Mouse (Mus musculus): Measurements from ENCODE around the gene Pkm. TPM values are rescaled to one million over a fixed set of nuclear protein-coding genes. Genes with fewer than 3 reads are reported as not detected.

Gene Pkm
- polyA plus RNA-seq (2014; fragmentation: Nextera tagmentation; extraction: Ambion mirVana), result 1,005 and 1,158 TPM in 2 replicates

DNA sequence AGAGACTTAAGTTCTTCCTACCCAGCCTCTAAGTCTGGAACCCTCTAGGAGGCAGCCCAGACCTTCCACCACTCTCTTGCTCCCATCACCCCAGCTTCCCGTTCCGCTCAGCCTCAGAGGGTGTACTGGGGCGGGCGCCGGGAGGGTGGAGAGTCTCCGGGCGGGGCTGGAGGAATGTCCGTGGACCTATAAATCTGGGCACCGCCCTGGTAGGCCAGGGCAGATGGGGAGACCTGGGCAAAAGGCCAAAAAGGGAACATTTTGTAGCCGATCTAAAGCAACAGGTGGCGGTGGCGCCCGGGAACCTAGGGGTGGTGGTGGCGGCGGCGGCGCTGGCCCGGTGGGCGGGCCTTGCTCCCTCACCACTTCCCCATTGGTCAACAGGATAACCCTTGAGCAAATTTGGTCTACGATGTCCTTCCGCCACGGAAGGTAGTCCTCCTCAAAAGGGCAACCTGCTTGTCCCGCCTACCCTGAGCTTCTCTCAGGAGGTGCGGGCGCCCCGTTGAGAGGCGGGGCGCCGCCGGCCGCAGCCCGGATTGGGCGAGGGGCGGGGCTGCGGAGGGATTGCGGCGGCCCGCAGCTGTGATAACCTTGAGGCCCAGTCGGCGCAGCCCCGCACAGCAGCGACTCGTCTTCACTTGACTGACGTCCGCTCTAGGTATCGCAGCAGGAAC, at the start of gene Pkm:
TSS of gene Pkm (plus strand) at position 411 of the 677 bp plus-strand sequence.
- Histone ChIP-seq H3K36me3 (ENCODE audit: control insufficient read depth, insufficient read depth, low read length) (peaks cover 20% of the 10 kb centered on the region), H3K27ac (replicated peaks; ENCODE audit: low read depth, low read length) (peak within 1 kb of the TSS; percentile 98), H3K9me3 (ENCODE audit: control insufficient read depth, low read length) (no peaks in the 10 kb centered on the region), H3K4me1 (ENCODE audit: control insufficient read depth, insufficient read depth, low read length) (peaks cover 34% of the 10 kb centered on the region), H3K4me2 (ENCODE audit: low read depth, low read length) (peak within 1 kb of the TSS; percentile 62), H3K4me3 (ENCODE audit: low read depth, low read length) (peak within 1 kb of the TSS; percentile 85), H3K27me3 (replicated peaks; ENCODE audit: control insufficient read depth, insufficient read depth, low read length) (no peaks in the 10 kb centered on the region), H3K9ac (ENCODE audit: low read depth, low read length) (peak within 1 kb of the TSS; percentile 93)
- 0% methylated on average over 32 of the region's 46 CpGs for WGBS
- ATAC-seq (ENCODE audit: low read depth), result peak; percentile 92
- DNase-seq (ENCODE audit: low spot score), result peak; percentile 99

DNA sequence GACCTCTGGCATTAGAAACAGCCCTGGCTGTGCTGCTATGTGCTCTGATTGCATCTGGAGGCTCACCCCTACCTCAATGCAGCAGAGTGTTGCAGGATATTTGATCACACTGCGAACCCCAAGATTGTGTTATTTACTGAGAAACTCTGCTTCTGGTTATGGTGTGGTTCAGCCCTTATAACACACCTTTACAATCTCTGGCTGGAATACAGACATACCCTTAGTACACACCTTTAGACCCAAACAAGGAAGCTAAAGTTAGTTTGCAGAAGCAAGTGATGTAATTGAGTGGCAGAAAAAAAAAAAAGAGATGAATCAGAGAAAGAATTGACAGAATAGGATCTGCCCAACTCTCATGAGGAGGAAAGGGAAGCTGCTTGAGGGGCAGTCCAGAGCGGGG, 45.2 kb upstream of the Pkm start:
- Histone ChIP-seq H3K4me3 (ENCODE audit: low read depth, low read length) (no peak overlapping the region), H3K27ac (replicated peaks; ENCODE audit: low read depth, low read length) (no peak overlapping the region), H3K9me3 (ENCODE audit: control insufficient read depth, low read length) (no peaks in the 10 kb centered on the region), H3K4me2 (ENCODE audit: low read depth, low read length) (no peak overlapping the region), H3K9ac (ENCODE audit: low read depth, low read length) (no peak overlapping the region), H3K4me1 (ENCODE audit: control insufficient read depth, insufficient read depth, low read length) (no peaks in the 10 kb centered on the region), H3K27me3 (replicated peaks; ENCODE audit: control insufficient read depth, insufficient read depth, low read length) (no peaks in the 10 kb centered on the region), H3K36me3 (ENCODE audit: control insufficient read depth, insufficient read depth, low read length) (no peaks in the 10 kb centered on the region)
- no peak for DNase-seq (ENCODE audit: low spot score)
- WGBS, result 88% methylated on average over 2 of the region's 2 CpGs
- no peak for ATAC-seq (ENCODE audit: low read depth)

DNA sequence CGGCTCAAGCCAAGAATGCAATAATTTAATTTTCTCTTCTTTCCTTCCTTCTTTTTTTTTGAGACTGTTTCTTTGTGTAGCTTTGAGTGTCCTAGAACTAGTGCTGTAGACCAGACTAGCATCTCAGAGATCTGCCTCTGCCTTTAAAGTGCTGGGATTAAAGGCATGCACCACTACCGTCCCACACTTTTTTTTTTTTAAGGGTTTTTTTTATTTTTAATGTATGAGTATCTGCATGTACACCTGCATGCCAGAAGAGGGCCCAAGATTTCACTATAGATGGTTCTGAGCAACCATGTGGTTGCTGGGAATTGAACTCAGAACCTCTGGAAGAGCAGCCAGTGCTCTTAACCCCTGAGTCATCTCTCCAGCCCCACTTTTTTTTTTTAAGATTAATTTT, 40.4 kb upstream of the Pkm start:
- H3K4me1 ChIP-seq (ENCODE audit: control insufficient read depth, insufficient read depth, low read length), result peaks cover 11% of the 10 kb centered on the region
- no peak overlapping the region for H3K27ac ChIP-seq (replicated peaks; ENCODE audit: low read depth, low read length)
- ATAC-seq (ENCODE audit: low read depth), result no peak
- no peaks in the 10 kb centered on the region for H3K27me3 ChIP-seq (replicated peaks; ENCODE audit: control insufficient read depth, insufficient read depth, low read length)
- H3K4me3 ChIP-seq (ENCODE audit: low read depth, low read length), result no peak overlapping the region
- DNase-seq (ENCODE audit: low spot score), result no peak
- H3K36me3 ChIP-seq (ENCODE audit: control insufficient read depth, insufficient read depth, low read length), result no peaks in the 10 kb centered on the region
- WGBS, result 69% methylated on average over 2 of the region's 2 CpGs
- H3K9ac ChIP-seq (ENCODE audit: low read depth, low read length), result no peak overlapping the region
- no peak overlapping the region for H3K4me2 ChIP-seq (ENCODE audit: low read depth, low read length)
- H3K9me3 ChIP-seq (ENCODE audit: control insufficient read depth, low read length), result no peaks in the 10 kb centered on the region

DNA sequence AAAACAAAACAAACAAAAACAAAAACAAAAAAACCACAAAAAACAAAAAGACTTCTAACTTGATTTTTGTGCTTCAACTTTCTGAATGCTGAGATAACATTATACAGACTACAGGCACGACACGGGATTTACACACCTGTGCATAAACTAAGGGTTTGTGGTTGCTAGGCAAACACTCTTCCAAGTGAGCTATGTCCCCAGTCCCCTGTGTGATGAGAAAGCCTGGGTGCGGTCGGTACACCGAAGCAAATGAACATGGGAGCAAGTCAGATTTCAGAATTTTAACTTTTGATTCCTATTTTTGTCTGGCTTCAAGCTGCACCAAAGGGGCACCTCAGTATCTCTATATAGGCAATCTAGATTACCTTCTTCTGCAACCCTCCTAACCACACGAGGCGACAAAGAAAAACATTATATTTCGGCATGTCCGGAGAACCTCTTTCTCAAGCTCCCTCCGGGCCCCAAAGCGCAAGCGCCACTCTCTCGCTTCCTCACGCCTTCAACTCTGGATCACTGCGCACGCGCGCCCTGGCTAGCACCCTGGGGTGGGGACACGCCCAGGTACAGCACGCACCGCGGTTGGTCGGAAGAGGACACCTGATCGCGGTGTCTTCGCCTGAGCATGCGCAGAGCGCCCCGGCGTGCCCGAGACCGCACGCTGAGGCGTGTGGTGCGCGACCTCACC, 39.4 kb upstream of the Pkm start, which contains the start of gene Parp6:
TSS of gene Parp6 (plus strand) at position 663 of the 685 bp plus-strand sequence.
- 1% methylated on average over 23 of the region's 36 CpGs for WGBS
- ATAC-seq (ENCODE audit: low read depth), result peak; percentile 99

DNA sequence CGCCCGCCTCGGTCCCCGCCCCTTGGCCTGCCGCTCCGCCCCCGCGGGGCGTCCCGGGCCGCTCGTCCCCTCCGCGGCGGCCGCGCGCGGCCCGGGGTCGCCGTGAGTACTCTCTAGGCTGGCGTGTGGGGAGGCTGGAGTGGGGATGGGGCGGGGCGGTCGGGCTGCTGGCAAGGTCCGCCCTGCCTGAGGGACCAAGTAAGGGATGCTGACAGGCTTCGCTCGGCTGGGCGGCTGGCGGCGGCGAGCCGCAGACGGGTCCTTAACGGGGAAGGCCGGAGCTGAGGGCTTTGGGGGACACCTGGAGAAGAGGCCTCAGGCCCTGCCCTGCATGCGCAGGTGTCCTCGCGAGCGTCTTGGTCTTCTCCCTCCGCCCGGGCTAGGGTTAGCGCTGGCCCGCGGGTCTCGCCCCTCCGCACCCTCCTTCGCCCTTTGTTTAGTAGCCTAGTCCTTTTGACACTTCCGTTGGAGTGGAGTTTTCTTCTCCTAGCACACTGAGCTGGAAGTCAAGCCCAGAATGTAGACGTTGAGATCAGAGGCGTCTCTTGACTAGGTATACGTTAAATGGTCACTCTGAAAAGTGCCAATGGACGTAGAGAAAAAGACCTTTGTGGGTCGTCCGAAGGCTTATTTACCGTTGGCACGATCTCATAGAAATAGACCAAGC, 38.7 kb upstream of the Pkm start:
- H3K36me3 ChIP-seq (ENCODE audit: control insufficient read depth, insufficient read depth, low read length), result peaks cover 4% of the 10 kb centered on the region
- DNase-seq (ENCODE audit: low spot score), result no peak
- peak overlapping the region; percentile 74 for H3K4me3 ChIP-seq (ENCODE audit: low read depth, low read length)
- H3K4me2 ChIP-seq (ENCODE audit: low read depth, low read length), result peak overlapping the region; percentile 62
- peak; percentile 37 for ATAC-seq (ENCODE audit: low read depth)
- H3K9me3 ChIP-seq (ENCODE audit: control insufficient read depth, low read length), result no peaks in the 10 kb centered on the region
- peak overlapping the region; percentile 76 for H3K27ac ChIP-seq (replicated peaks; ENCODE audit: low read depth, low read length)
- H3K4me1 ChIP-seq (ENCODE audit: control insufficient read depth, insufficient read depth, low read length), result peaks cover 11% of the 10 kb centered on the region
- H3K27me3 ChIP-seq (replicated peaks; ENCODE audit: control insufficient read depth, insufficient read depth, low read length), result no peaks in the 10 kb centered on the region
- H3K9ac ChIP-seq (ENCODE audit: low read depth, low read length), result peak overlapping the region; percentile 79
- 1% methylated on average over 22 of the region's 58 CpGs for WGBS

More for the DNA sequence above, 39.4 kb upstream of the Pkm start, which contains the start of gene Parp6:
- H3K4me3 ChIP-seq (ENCODE audit: low read depth, low read length), result peak within 1 kb of the TSS; percentile 74
- H3K27ac ChIP-seq (replicated peaks; ENCODE audit: low read depth, low read length), result peak within 1 kb of the TSS; percentile 76
- peaks cover 11% of the 10 kb centered on the region for H3K4me1 ChIP-seq (ENCODE audit: control insufficient read depth, insufficient read depth, low read length)
- H3K4me2 ChIP-seq (ENCODE audit: low read depth, low read length), result peak within 1 kb of the TSS; percentile 62
- H3K9ac ChIP-seq (ENCODE audit: low read depth, low read length), result peak within 1 kb of the TSS; percentile 79
- peak; percentile 99 for DNase-seq (ENCODE audit: low spot score)
- no peaks in the 10 kb centered on the region for H3K9me3 ChIP-seq (ENCODE audit: control insufficient read depth, low read length)
- H3K36me3 ChIP-seq (ENCODE audit: control insufficient read depth, insufficient read depth, low read length), result no peaks in the 10 kb centered on the region
- no peaks in the 10 kb centered on the region for H3K27me3 ChIP-seq (replicated peaks; ENCODE audit: control insufficient read depth, insufficient read depth, low read length)

DNA sequence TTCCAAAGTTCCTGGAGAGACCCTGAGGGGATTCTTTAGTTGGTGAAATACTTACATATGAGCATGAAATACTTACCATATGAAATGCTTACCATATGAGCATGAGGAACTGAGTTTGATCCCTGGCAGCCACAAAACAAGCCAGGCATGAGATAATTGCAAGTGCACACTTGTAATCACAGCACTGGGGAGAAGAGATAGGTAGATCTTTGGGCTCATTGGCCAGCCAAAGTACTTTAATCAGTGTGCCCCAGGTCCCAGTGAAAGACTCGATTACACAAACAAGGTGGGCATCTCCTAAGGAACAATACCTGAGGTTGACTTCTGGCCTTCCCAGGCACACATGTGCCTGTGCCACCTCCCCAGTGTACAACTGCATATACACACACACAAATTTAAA, 17.8 kb upstream of the Pkm start:
- Histone ChIP-seq H3K9me3 (ENCODE audit: control insufficient read depth, low read length) (no peaks in the 10 kb centered on the region), H3K27me3 (replicated peaks; ENCODE audit: control insufficient read depth, insufficient read depth, low read length) (no peaks in the 10 kb centered on the region), H3K4me2 (ENCODE audit: low read depth, low read length) (no peak overlapping the region), H3K36me3 (ENCODE audit: control insufficient read depth, insufficient read depth, low read length) (peaks cover 80% of the 10 kb centered on the region), H3K9ac (ENCODE audit: low read depth, low read length) (no peak overlapping the region), H3K4me3 (ENCODE audit: low read depth, low read length) (no peak overlapping the region), H3K27ac (replicated peaks; ENCODE audit: low read depth, low read length) (no peak overlapping the region), H3K4me1 (ENCODE audit: control insufficient read depth, insufficient read depth, low read length) (no peaks in the 10 kb centered on the region)
- ATAC-seq (ENCODE audit: low read depth) (no peak), DNase-seq (ENCODE audit: low spot score) (peak; percentile 56)
- WGBS, result 67% methylated on average over 1 of the region's 1 CpGs

DNA sequence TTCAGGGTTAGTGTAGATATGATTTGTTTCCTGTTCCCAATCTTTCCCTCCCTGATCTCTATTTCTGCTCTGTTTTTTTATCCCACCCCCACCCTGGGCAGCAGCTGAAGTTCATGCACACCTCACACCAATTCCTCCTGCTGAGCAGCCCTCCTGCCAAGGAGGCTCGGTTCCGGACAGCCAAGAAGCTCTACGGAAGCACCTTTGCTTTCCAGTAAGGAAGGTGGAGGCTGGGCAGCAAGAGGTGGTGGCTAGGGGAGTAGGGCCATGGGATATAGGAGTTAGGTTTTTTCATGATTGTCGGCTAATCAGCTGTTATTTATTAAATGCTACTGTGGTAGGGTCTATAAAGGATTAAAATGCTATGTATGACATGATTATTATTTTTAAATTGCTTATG, 16.2 kb upstream of the Pkm start:
- Histone ChIP-seq H3K4me3 (ENCODE audit: low read depth, low read length) (no peak overlapping the region), H3K4me2 (ENCODE audit: low read depth, low read length) (no peak overlapping the region), H3K9me3 (ENCODE audit: control insufficient read depth, low read length) (no peaks in the 10 kb centered on the region), H3K4me1 (ENCODE audit: control insufficient read depth, insufficient read depth, low read length) (no peaks in the 10 kb centered on the region), H3K9ac (ENCODE audit: low read depth, low read length) (no peak overlapping the region), H3K27me3 (replicated peaks; ENCODE audit: control insufficient read depth, insufficient read depth, low read length) (no peaks in the 10 kb centered on the region), H3K36me3 (ENCODE audit: control insufficient read depth, insufficient read depth, low read length) (peaks cover 78% of the 10 kb centered on the region), H3K27ac (replicated peaks; ENCODE audit: low read depth, low read length) (no peak overlapping the region)
- WGBS, result 88% methylated on average over 4 of the region's 4 CpGs
- DNase-seq (ENCODE audit: low spot score), result no peak
- no peak for ATAC-seq (ENCODE audit: low read depth)

DNA sequence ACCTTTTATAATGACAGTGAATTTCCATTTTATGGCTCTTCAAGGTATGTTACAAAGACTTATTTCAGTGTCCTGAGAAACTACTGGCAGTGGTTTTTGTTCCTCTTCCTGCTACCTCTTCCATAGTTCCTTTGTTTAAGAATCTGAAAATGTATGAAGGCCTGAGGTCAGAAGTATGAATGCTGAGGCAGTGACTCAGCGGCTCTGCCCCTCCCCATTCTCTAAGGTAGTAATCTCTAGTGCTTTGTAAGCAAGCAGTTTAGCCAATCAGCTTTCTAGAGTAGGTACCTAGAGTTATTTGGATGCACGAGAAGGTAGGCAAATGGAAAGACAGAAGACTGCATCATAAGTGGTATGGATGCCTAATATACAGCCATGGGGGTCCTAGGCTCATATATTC, 14.8 kb upstream of the Pkm start:
- ATAC-seq (ENCODE audit: low read depth), result no peak
- 81% methylated on average over 2 of the region's 2 CpGs for WGBS
- H3K36me3 ChIP-seq (ENCODE audit: control insufficient read depth, insufficient read depth, low read length), result peaks cover 78% of the 10 kb centered on the region

More for the DNA sequence above, 14.8 kb upstream of the Pkm start:
- Histone ChIP-seq H3K27me3 (replicated peaks; ENCODE audit: control insufficient read depth, insufficient read depth, low read length) (no peaks in the 10 kb centered on the region), H3K9me3 (ENCODE audit: control insufficient read depth, low read length) (no peaks in the 10 kb centered on the region), H3K4me3 (ENCODE audit: low read depth, low read length) (no peak overlapping the region), H3K9ac (ENCODE audit: low read depth, low read length) (no peak overlapping the region), H3K4me1 (ENCODE audit: control insufficient read depth, insufficient read depth, low read length) (no peaks in the 10 kb centered on the region), H3K4me2 (ENCODE audit: low read depth, low read length) (no peak overlapping the region), H3K27ac (replicated peaks; ENCODE audit: low read depth, low read length) (no peak overlapping the region)
- no peak for DNase-seq (ENCODE audit: low spot score)

Data from embryonic facial prominence, embryonic 14.5 days (tissue).